Mouse (Mus musculus) kidney, postnatal 36 days (tissue): ENCODE measurements around the gene Tmem30b.
"Not testable (repeated sequence)": the region's sequence is repeated elsewhere in the genome, so short reads cannot be mapped to it uniquely, and the experiment has no call there.

Experiments
- DNase-seq, 2 experiments: peaks; one replicate each; pipeline ENCODE4 v3.0.0; 2021 to 2022; ENCODE audit warnings: mixed read lengths in 2 of 2

The Tmem30b gene

GRCm38 (mm10) chr12:73558525-73559195 lies 12.5 kb upstream of the Tmem30b start:
- no peak for DNase-seq

GRCm38 (mm10) chr12:73554155-73554554 lies 8.0 kb upstream of the Tmem30b start:
- peak; percentile 73 to 86 for DNase-seq

GRCm38 (mm10) chr12:73548259-73548658 lies 2.1 kb upstream of the Tmem30b start:
- DNase-seq: no peak

- peak in 1 of 2 experiments; percentile 22 for DNase-seq
Observed at GRCm38 (mm10) chr12:73547646-73548045, 1.5 kb upstream of the Tmem30b start.

GRCm38 (mm10) chr12:73545672-73546085 lies 513 bp downstream of the Tmem30b start:
- peak; percentile 20 to 69 for DNase-seq

- DNase-seq: no peak
Observed at GRCm38 (mm10) chr12:73544736-73545671, 1.2 kb downstream of the Tmem30b start.

GRCm38 (mm10) chr12:73543191-73543590 lies 3.0 kb downstream of the Tmem30b start:
- DNase-seq: no peak

- no peak for DNase-seq
Observed at GRCm38 (mm10) chr12:73540402-73540801, 5.8 kb downstream of the Tmem30b start.

GRCm38 (mm10) chr12:73539151-73539550 lies 7.0 kb downstream of the Tmem30b start:
- no peak for DNase-seq

GRCm38 (mm10) chr12:73538139-73538508 lies 8.1 kb downstream of the Tmem30b start:
- not testable (repeated sequence) for DNase-seq

GRCm38 (mm10) chr12:73537499-73538138 lies 8.6 kb downstream of the Tmem30b start:
- peak; percentile 29 to 72 for DNase-seq

- peak; percentile 64 to 81 for DNase-seq
Observed at GRCm38 (mm10) chr12:73534591-73534990, 11.6 kb downstream of the Tmem30b start.

- no peak for DNase-seq
Observed at GRCm38 (mm10) chr12:73531889-73532479, 14.2 kb downstream of the Tmem30b start.

- DNase-seq: no peak
Observed at GRCm38 (mm10) chr12:73529590-73529989, 16.6 kb downstream of the Tmem30b start.

- no peak for DNase-seq
Observed at GRCm38 (mm10) chr12:73529131-73529530, 17.1 kb downstream of the Tmem30b start.

- DNase-seq: not testable (repeated sequence)
Observed at GRCm38 (mm10) chr12:73528142-73528541, 18.1 kb downstream of the Tmem30b start.

- DNase-seq: no peak
Observed at GRCm38 (mm10) chr12:73525254-73525885, 20.8 kb downstream of the Tmem30b start.

GRCm38 (mm10) chr12:73523066-73523465 lies 23.1 kb downstream of the Tmem30b start:
- peak; percentile 33 to 41 for DNase-seq

GRCm38 (mm10) chr12:73521944-73522343 lies 24.2 kb downstream of the Tmem30b start:
- DNase-seq: no peak

GRCm38 (mm10) chr12:73521238-73521841 lies 24.9 kb downstream of the Tmem30b start:
- DNase-seq: no peak

- no peak for DNase-seq
Observed at GRCm38 (mm10) chr12:73517768-73518167, 28.4 kb downstream of the Tmem30b start.
